Mouse (Mus musculus) liver, adult 2 months (tissue): Measurements from ENCODE around the gene Samd5. TPM values are rescaled to one million over a fixed set of nuclear protein-coding genes. Genes with fewer than 3 reads are reported as not detected.
A peak's percentile ranks its signal among the peaks of the same experiment; 100 is the strongest.

Experiments used
- DNase-seq: peaks from one replicate; pipeline ENCODE4 v3.0.0-alpha.2; 2011; ENCODE audit warnings: low read depth, low spot score; ENCODE audit errors: extremely low read depth
- H3K27ac ChIP-seq: fragments of 200-500 bp; replicated peaks from 2 replicates; pipeline ENCODE4 v1.5.1; 2012; ENCODE audit warnings: low read depth, mild to moderate bottlenecking, control low read depth, inconsistent platforms, low read length; ENCODE audit not compliant: insufficient read depth
- H3K27me3 ChIP-seq: fragments of 200-500 bp; 2 replicates; pipeline ENCODE4 v1.6.1; 2012; ENCODE audit warnings: mild to moderate bottlenecking, moderate library complexity, low read length, inconsistent platforms; ENCODE audit not compliant: control insufficient read depth, insufficient read depth
- H3K36me3 ChIP-seq: fragments of 200-500 bp; 2 replicates; pipeline ENCODE4 v1.6.1; 2012; ENCODE audit warnings: low read length, inconsistent platforms; ENCODE audit not compliant: control insufficient read depth, insufficient read depth
- H3K4me1 ChIP-seq: fragments of 200-500 bp; 2 replicates; pipeline ENCODE4 v1.6.1; 2011; ENCODE audit warnings: low read length; ENCODE audit not compliant: control insufficient read depth, insufficient read depth
- H3K4me3 ChIP-seq: fragments of 200-500 bp; 2 replicates; pipeline ENCODE4 v1.5.1; 2011; ENCODE audit warnings: low read depth, mild to moderate bottlenecking, control low read depth, low read length, moderate library complexity; ENCODE audit not compliant: insufficient read depth
- H3K79me2 ChIP-seq: fragments of 200-500 bp; 2 replicates; pipeline ENCODE4 v1.6.1; 2012; ENCODE audit warnings: inconsistent platforms, mild to moderate bottlenecking, low read length, moderate library complexity; ENCODE audit not compliant: control insufficient read depth, insufficient read depth
- H3K9ac ChIP-seq: fragments of 200-500 bp; 2 replicates; pipeline ENCODE4 v1.6.1; 2012; ENCODE audit warnings: low read depth, mild to moderate bottlenecking, control low read depth, inconsistent platforms, low read length
- CTCF ChIP-seq: fragments of 200-500 bp; IDR thresholded peaks from 2 replicates; pipeline ENCODE4 v1.5.1; 2011; ENCODE audit warnings: low read depth, low read length, control low read depth
- POLR2A ChIP-seq: fragments of 200-500 bp; IDR thresholded peaks from 2 replicates; pipeline ENCODE4 v1.6.1; 2011; ENCODE audit warnings: low read length, control low read depth; ENCODE audit not compliant: insufficient read depth; ENCODE audit errors: extremely low read depth
- WGBS: fragments of 180-500 bp; shearing (Covaris S2); methylation state at CpG from one replicate; pipeline ENCODE4 v1.1.7; 2018; 5-methylcytosine and 5-hydroxymethylcytosine counted together
- polyA plus RNA-seq: library from polyadenylated mRNA; depleted of rRNA; stranded (reverse); fragments of >200 nt; gene quantifications from 2 replicates; pipeline ENCODE4 v1.2.3, GENCODE M21; 2012
- total RNA-seq: library from RNA; depleted of rRNA; stranded (reverse); fragments of >200 nt; gene quantifications from 2 replicates; pipeline ENCODE4 v1.2.3, GENCODE M21; 2014

Gene Samd5
- total and polyA plus RNA-seq, 2 experiments = 0.21 to 0.92 TPM

- H3K9ac ChIP-seq = no peak overlapping the region
- H3K27me3 ChIP-seq = peaks cover 8% of the 10 kb centered on the region
- 87% methylated on average over 6 of the region's 6 CpGs for WGBS
- no peak overlapping the region for H3K27ac ChIP-seq
- DNase-seq = peak; percentile 2
- H3K36me3 ChIP-seq = no peaks in the 10 kb centered on the region
- H3K4me3 ChIP-seq = no peak overlapping the region
- TF ChIP-seq POLR2A (no peak), CTCF (no peak)
- no peaks in the 10 kb centered on the region for H3K4me1 ChIP-seq
- no peaks in the 10 kb centered on the region for H3K79me2 ChIP-seq
These were observed 4.7 kb downstream of the Samd5 start for GRCm38 (mm10) chr10:9670351-9670750.

GRCm38 (mm10) chr10:9668791-9669190, 6.2 kb downstream of the Samd5 start:
- TF ChIP-seq CTCF (no peak), POLR2A (no peak)
- WGBS = 65% methylated on average over 4 of the region's 4 CpGs
- no peaks in the 10 kb centered on the region for H3K79me2 ChIP-seq
- no peaks in the 10 kb centered on the region for H3K36me3 ChIP-seq
- no peak overlapping the region for H3K27ac ChIP-seq
- H3K9ac ChIP-seq = no peak overlapping the region
- H3K4me1 ChIP-seq = no peaks in the 10 kb centered on the region
- H3K27me3 ChIP-seq = no peaks in the 10 kb centered on the region
- H3K4me3 ChIP-seq = no peak overlapping the region
- DNase-seq = no peak

- no peak overlapping the region for H3K4me3 ChIP-seq
- no peaks in the 10 kb centered on the region for H3K36me3 ChIP-seq
- no peak overlapping the region for H3K9ac ChIP-seq
- no peaks in the 10 kb centered on the region for H3K4me1 ChIP-seq
- no peak overlapping the region for H3K27ac ChIP-seq
- DNase-seq = no peak
- no peaks in the 10 kb centered on the region for H3K27me3 ChIP-seq
- 88% methylated on average over 5 of the region's 5 CpGs for WGBS
- H3K79me2 ChIP-seq = no peaks in the 10 kb centered on the region
- TF ChIP-seq CTCF = no peak
- no peak for TF ChIP-seq POLR2A
These were observed 22.1 kb downstream of the Samd5 start for GRCm38 (mm10) chr10:9652946-9653345.

- Histone ChIP-seq H3K27me3 (no peaks in the 10 kb centered on the region), H3K79me2 (no peaks in the 10 kb centered on the region), H3K36me3 (no peaks in the 10 kb centered on the region), H3K9ac (no peak overlapping the region), H3K4me3 (no peak overlapping the region), H3K4me1 (no peaks in the 10 kb centered on the region), H3K27ac (no peak overlapping the region)
- TF ChIP-seq POLR2A (no peak), CTCF (no peak)
- 67% methylated on average over 6 of the region's 6 CpGs for WGBS
- no peak for DNase-seq
These were observed 24.8 kb downstream of the Samd5 start for GRCm38 (mm10) chr10:9650050-9650825.

- H3K79me2 ChIP-seq = no peaks in the 10 kb centered on the region
- TF ChIP-seq POLR2A = no peak
- H3K27me3 ChIP-seq = no peaks in the 10 kb centered on the region
- no peak overlapping the region for H3K4me3 ChIP-seq
- no peak overlapping the region for H3K9ac ChIP-seq
- no peak for DNase-seq
- WGBS = 46% methylated on average over 2 of the region's 2 CpGs
- H3K27ac ChIP-seq = no peak overlapping the region
- no peaks in the 10 kb centered on the region for H3K36me3 ChIP-seq
- no peaks in the 10 kb centered on the region for H3K4me1 ChIP-seq
These were observed 26.5 kb downstream of the Samd5 start for GRCm38 (mm10) chr10:9648464-9648863.

GRCm38 (mm10) chr10:9647741-9648140, 27.3 kb downstream of the Samd5 start:
- no peak overlapping the region for H3K27ac ChIP-seq
- H3K4me3 ChIP-seq = no peak overlapping the region
- no peaks in the 10 kb centered on the region for H3K79me2 ChIP-seq
- WGBS = 75% methylated on average over 6 of the region's 6 CpGs
- no peak overlapping the region for H3K9ac ChIP-seq
- DNase-seq = no peak
- no peaks in the 10 kb centered on the region for H3K27me3 ChIP-seq
- TF ChIP-seq CTCF (no peak), POLR2A (no peak)
- no peaks in the 10 kb centered on the region for H3K4me1 ChIP-seq
- no peaks in the 10 kb centered on the region for H3K36me3 ChIP-seq
